Mouse (Mus musculus) T-helper 1 cell (primary cell): Measurements from ENCODE around the gene Ankar.

Experiments used
- in situ Hi-C: fragments of 300-600 bp; cut with MboI, MseI; formaldehyde crosslinking; loops from one replicate; pipeline ENCODE4 v1.15.1; 2025; ENCODE audit warnings: high pct_unique_total_duplicates

Ankar gene

GRCm38 (mm10) chr1:72700479-72700878 lies at the start of gene Ankar:
Ankar (minus strand) TSS chr1:72700579.
- in situ Hi-C loops: no loop called here

GRCm38 (mm10) chr1:72746382-72746781 lies 46.0 kb upstream of the Ankar start:
- in situ Hi-C loops: loop anchor here (5.0 kb wide), 1 partner anchor 51 kb away; no protein-coding TSS in a partner anchor

GRCm38 (mm10) chr1:72744816-72745506 lies 44.6 kb upstream of the Ankar start:
- in situ Hi-C loops: loop anchor here (5.0 kb wide), 1 partner anchor 52 kb away; no protein-coding TSS in a partner anchor

- in situ Hi-C loops: no loop called here
Observed at GRCm38 (mm10) chr1:72741406-72741805, 41.0 kb upstream of the Ankar start.

GRCm38 (mm10) chr1:72739681-72740063 lies 39.3 kb upstream of the Ankar start:
- in situ Hi-C loops: loop anchor here (10.0 kb wide), 2 partner anchors 105 to 1075 kb away; no protein-coding TSS in a partner anchor

- in situ Hi-C loops: loop anchor here (10.0 kb wide), 2 partner anchors 106 to 1076 kb away; no protein-coding TSS in a partner anchor
Observed at GRCm38 (mm10) chr1:72738946-72739680, 38.7 kb upstream of the Ankar start.

- in situ Hi-C loops: loop anchor here (10.0 kb wide), 2 partner anchors 108 to 1078 kb away; no protein-coding TSS in a partner anchor
Observed at GRCm38 (mm10) chr1:72736397-72737125, 36.2 kb upstream of the Ankar start.

- in situ Hi-C loops: loop anchor here (10.0 kb wide), 2 partner anchors 112 to 1082 kb away; no protein-coding TSS in a partner anchor
Observed at GRCm38 (mm10) chr1:72733191-72733691, 32.9 kb upstream of the Ankar start.

- in situ Hi-C loops: loop anchor here (10.0 kb wide), 2 partner anchors 115 to 1085 kb away; no protein-coding TSS in a partner anchor
Observed at GRCm38 (mm10) chr1:72730126-72730525, 29.7 kb upstream of the Ankar start.

GRCm38 (mm10) chr1:72728781-72729180 lies 28.4 kb upstream of the Ankar start:
- in situ Hi-C loops: no loop called here

GRCm38 (mm10) chr1:72725941-72726340 lies 25.6 kb upstream of the Ankar start:
- in situ Hi-C loops: no loop called here

GRCm38 (mm10) chr1:72724354-72724753 lies 24.0 kb upstream of the Ankar start:
- in situ Hi-C loops: no loop called here

- in situ Hi-C loops: no loop called here
Observed at GRCm38 (mm10) chr1:72722646-72723045, 22.3 kb upstream of the Ankar start.

GRCm38 (mm10) chr1:72720115-72720725 lies 19.8 kb upstream of the Ankar start:
- in situ Hi-C loops: no loop called here

- in situ Hi-C loops: loop anchor here (10.0 kb wide), 1 partner anchor 414 kb away; the partner anchor contains the start of gene Xrcc5
Observed at GRCm38 (mm10) chr1:72718846-72719245, 18.5 kb upstream of the Ankar start.

GRCm38 (mm10) chr1:72717540-72717939 lies 17.2 kb upstream of the Ankar start:
- in situ Hi-C loops: loop anchor here (10.0 kb wide), 1 partner anchor 413 kb away; the partner anchor contains the start of gene Xrcc5

- in situ Hi-C loops: loop anchor here (10.0 kb wide), 1 partner anchor 412 kb away; the partner anchor contains the start of gene Xrcc5
Observed at GRCm38 (mm10) chr1:72716926-72717325, 16.5 kb upstream of the Ankar start.

- in situ Hi-C loops: loop anchor here (10.0 kb wide), 1 partner anchor 412 kb away; the partner anchor contains the start of gene Xrcc5
Observed at GRCm38 (mm10) chr1:72716421-72716820, 16.0 kb upstream of the Ankar start.

GRCm38 (mm10) chr1:72715593-72716361 lies 15.4 kb upstream of the Ankar start:
- in situ Hi-C loops: loop anchor here (10.0 kb wide), 1 partner anchor 411 kb away; the partner anchor contains the start of gene Xrcc5

- in situ Hi-C loops: loop anchor here (10.0 kb wide), 1 partner anchor 410 kb away; the partner anchor contains the start of gene Xrcc5
Observed at GRCm38 (mm10) chr1:72715065-72715464, 14.7 kb upstream of the Ankar start.
